Mouse (Mus musculus): Measurements from ENCODE around the gene Tapt1.

GRCm38 (mm10) chr5:44220430-44220829 is 6.0 kb downstream of the Tapt1 start:
- TF ChIP-seq CTCF (IDR thresholded peaks at IDR 0.05; ENCODE audit: low read depth, low read length) (no peak), POLR2A (IDR thresholded peaks at IDR 0.05; ENCODE audit: extremely low read depth, insufficient read depth, low read length) (no peak)
